Mouse (Mus musculus) cerebellum, adult 2 months (tissue): ENCODE data around the gene Krt222. TPM values are rescaled to one million over a fixed set of nuclear protein-coding genes. Genes with fewer than 3 reads are reported as not detected.

Source experiments
- DNase-seq, 2 experiments: peaks; one replicate each; pipeline ENCODE4 v3.0.0; 2021
- H3K27ac ChIP-seq: fragments of 200-500 bp; 2 replicates; pipeline ENCODE4 v1.5.1; 2012; ENCODE audit warnings: low read length, control low read depth, inconsistent platforms; ENCODE audit not compliant: insufficient read depth
- H3K27me3 ChIP-seq: fragments of 200-500 bp; 2 replicates; pipeline ENCODE4 v1.6.1; 2012; ENCODE audit warnings: inconsistent platforms, mild to moderate bottlenecking, low read length, moderate library complexity; ENCODE audit not compliant: control insufficient read depth, insufficient read depth
- H3K4me1 ChIP-seq: fragments of 200-500 bp; 2 replicates; pipeline ENCODE4 v1.6.1; 2011; ENCODE audit warnings: low read length; ENCODE audit not compliant: control insufficient read depth, insufficient read depth
- H3K4me3 ChIP-seq: fragments of 200-500 bp; replicated peaks from 2 replicates; pipeline ENCODE3; 2011; ENCODE audit warnings: mild to moderate bottlenecking, low read depth, low read length, control low read depth; ENCODE audit not compliant: insufficient read depth
- CTCF ChIP-seq: fragments of 200-500 bp; IDR thresholded peaks from 2 replicates; pipeline ENCODE4 v1.5.1; 2011; ENCODE audit warnings: low read depth, mild to moderate bottlenecking, control low read depth, low read length, moderate library complexity, borderline replicate concordance; ENCODE audit not compliant: insufficient read depth
- POLR2A ChIP-seq: fragments of 200-500 bp; IDR thresholded peaks from 2 replicates; pipeline ENCODE4 v1.6.1; 2011; ENCODE audit warnings: low read length, control low read depth, borderline replicate concordance; ENCODE audit not compliant: insufficient read depth
- WGBS: fragments of 180-500 bp; shearing (Covaris S2); methylation state at CpG from one replicate; pipeline ENCODE4 v1.1.7; 2018; 5-methylcytosine and 5-hydroxymethylcytosine counted together
- polyA plus RNA-seq: library from polyadenylated mRNA; depleted of rRNA; stranded (reverse); fragments of >200 nt; gene quantifications from 2 replicates; pipeline ENCODE4 v1.2.3, GENCODE M21; 2012

Gene Krt222
- polyA plus RNA-seq, 1 experiment, result 39.9 TPM

DNA sequence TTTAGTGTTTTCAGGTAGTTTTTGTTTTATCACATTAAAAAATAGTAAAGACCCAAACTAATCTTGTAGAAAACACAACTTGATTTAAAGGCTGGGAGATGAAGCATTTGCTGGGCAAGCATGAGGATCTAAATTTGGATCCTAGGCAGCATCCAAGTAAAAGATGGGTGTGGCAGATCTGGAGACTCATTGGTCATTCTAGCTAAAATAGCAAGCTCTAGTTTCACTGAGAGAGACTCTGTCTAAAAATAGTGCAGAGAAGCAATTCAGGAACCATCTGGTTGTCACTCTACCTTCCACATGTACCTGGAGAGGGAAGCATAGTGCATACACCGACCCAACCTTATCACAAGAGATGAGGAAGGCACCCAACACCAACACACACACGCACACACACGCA is 27.7 kb downstream of the Krt222 start:
- no peak overlapping the region for H3K4me3 ChIP-seq
- 66% methylated on average over 3 of the region's 3 CpGs for WGBS

DNA sequence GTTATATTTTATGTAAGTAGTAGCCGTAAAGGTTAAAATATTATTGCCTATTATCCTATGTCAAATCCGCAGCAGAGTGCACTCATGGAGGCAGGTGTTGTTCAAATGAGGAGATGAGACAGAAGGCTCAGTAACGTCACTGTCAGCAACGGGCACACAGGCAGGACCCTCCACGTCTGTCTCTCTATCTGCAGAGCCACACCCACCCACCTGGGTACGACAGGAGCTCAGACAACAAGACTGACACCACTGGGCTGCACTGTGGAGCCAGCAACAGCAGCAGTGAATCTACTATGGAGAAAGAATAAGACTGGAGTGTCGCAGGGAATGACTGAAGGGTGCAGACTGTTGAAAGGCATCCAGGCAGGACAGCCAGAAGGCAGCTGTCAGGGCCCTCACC is 31.2 kb downstream of the Krt222 start:
- 76% methylated on average over 7 of the region's 7 CpGs for WGBS
- TF ChIP-seq CTCF (no peak), POLR2A (no peak)

More for the DNA sequence above, 27.7 kb downstream of the Krt222 start:
- H3K4me1 ChIP-seq, result peaks cover 7% of the 10 kb centered on the region; the same call in 1 of the 2 replicates
- no peaks in the 10 kb centered on the region for H3K27me3 ChIP-seq
- TF ChIP-seq POLR2A (no peak), CTCF (no peak)
- DNase-seq, result peak in 1 of 2 experiments; percentile 72
- no peak overlapping the region for H3K27ac ChIP-seq

GRCm38 (mm10) chr11:99211964-99212363 is 31.9 kb downstream of the Krt222 start:
- Histone ChIP-seq H3K4me3 (no peak overlapping the region), H3K27me3 (no peaks in the 10 kb centered on the region), H3K4me1 (peaks cover 7% of the 10 kb centered on the region; the same call in 1 of the 2 replicates), H3K27ac (no peak overlapping the region)
- no peak for DNase-seq
- TF ChIP-seq CTCF (no peak), POLR2A (no peak)
- 70% methylated on average over 2 of the region's 2 CpGs for WGBS

More for the DNA sequence above, 31.2 kb downstream of the Krt222 start:
- peaks cover 7% of the 10 kb centered on the region; the same call in 1 of the 2 replicates for H3K4me1 ChIP-seq
- no peak for DNase-seq
- H3K4me3 ChIP-seq, result no peak overlapping the region
- H3K27ac ChIP-seq, result no peak overlapping the region
- H3K27me3 ChIP-seq, result no peaks in the 10 kb centered on the region

- WGBS, result 69% methylated on average over 8 of the region's 8 CpGs
- Histone ChIP-seq H3K27me3 (no peaks in the 10 kb centered on the region), H3K27ac (no peak overlapping the region), H3K4me3 (no peak overlapping the region), H3K4me1 (no peaks in the 10 kb centered on the region)
- TF ChIP-seq CTCF, result no peak
- TF ChIP-seq POLR2A, result no peak
- DNase-seq, result no peak
Observed at GRCm38 (mm10) chr11:99208105-99208669, 35.7 kb downstream of the Krt222 start.

GRCm38 (mm10) chr11:99207449-99207848 is 36.4 kb downstream of the Krt222 start:
- TF ChIP-seq CTCF (no peak), POLR2A (no peak)
- Histone ChIP-seq H3K27ac (no peak overlapping the region), H3K27me3 (no peaks in the 10 kb centered on the region), H3K4me3 (no peak overlapping the region), H3K4me1 (no peaks in the 10 kb centered on the region)
- no peak for DNase-seq
- 31% methylated on average over 2 of the region's 2 CpGs for WGBS

DNA sequence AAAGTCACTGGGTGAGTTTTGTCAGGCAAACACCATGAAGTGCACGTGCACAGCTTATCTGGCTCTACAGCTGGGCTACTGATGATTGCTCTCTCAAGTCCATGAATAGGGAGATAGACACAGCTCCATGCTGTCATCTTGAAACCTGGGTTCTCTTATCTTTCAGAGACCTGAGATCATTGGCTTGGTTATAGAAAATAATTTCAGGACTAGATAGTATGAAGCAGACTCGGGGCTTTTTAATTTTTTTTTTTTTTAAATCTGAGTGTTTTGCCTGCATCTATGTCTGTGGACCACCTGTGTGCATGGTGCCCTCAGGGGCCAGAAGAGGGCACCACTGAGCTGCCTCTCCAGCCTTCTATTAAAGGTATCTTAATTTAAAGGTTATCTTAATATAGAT is 36.9 kb downstream of the Krt222 start:
- peak in 1 of 2 experiments; percentile 15 for DNase-seq
- TF ChIP-seq CTCF (peak; percentile 49), POLR2A (no peak)
- 35% methylated on average over 2 of the region's 2 CpGs for WGBS
- H3K4me1 ChIP-seq, result no peaks in the 10 kb centered on the region
- no peak overlapping the region for H3K27ac ChIP-seq
- H3K27me3 ChIP-seq, result no peaks in the 10 kb centered on the region
- H3K4me3 ChIP-seq, result no peak overlapping the region

DNA sequence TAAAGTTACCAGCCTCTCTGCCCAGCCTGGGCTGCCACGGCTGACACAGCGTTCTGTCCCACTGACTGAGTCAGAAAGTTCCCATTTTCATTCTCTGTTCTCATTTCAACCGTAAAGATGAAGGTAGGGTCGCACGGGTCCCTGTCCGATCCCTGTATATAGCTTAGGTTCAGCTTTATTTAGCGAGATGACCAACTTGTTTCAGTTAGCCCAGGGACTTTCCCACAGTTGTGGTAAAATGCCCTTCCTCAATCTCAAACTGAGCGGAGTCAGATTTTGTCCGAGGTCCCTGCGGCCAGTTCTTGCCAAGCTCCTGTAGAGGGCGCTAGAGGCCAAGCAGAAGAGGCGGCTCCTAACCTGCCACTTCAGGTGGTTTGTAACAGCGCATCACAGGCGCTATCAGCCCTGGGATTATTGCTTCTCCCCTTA is 54.7 kb downstream of the Krt222 start:
- WGBS, result 22% methylated on average over 14 of the region's 14 CpGs
- no peak overlapping the region for H3K4me3 ChIP-seq
- H3K27ac ChIP-seq, result no peak overlapping the region
- no peaks in the 10 kb centered on the region for H3K27me3 ChIP-seq
- H3K4me1 ChIP-seq, result no peaks in the 10 kb centered on the region
- peak; percentile 60 to 72 for DNase-seq
- TF ChIP-seq POLR2A, result no peak
- TF ChIP-seq CTCF, result peak; percentile 88

- no peak overlapping the region for H3K27ac ChIP-seq
- no peak for TF ChIP-seq POLR2A
- no peak for TF ChIP-seq CTCF
- 97% methylated on average over 4 of the region's 4 CpGs for WGBS
- no peak for DNase-seq
- H3K27me3 ChIP-seq, result no peaks in the 10 kb centered on the region
- no peak overlapping the region for H3K4me3 ChIP-seq
- H3K4me1 ChIP-seq, result no peaks in the 10 kb centered on the region
Observed at GRCm38 (mm10) chr11:99187348-99187747, 56.5 kb downstream of the Krt222 start.
